Mouse (Mus musculus) spleen, adult 18-20 months (tissue): ENCODE measurements around the gene Il4i1.
"Not testable (repeated sequence)": the region's sequence is repeated elsewhere in the genome, so short reads cannot be mapped to it uniquely, and the experiment has no call there.

Source experiments
- DNase-seq, 2 experiments: peaks; one replicate each; pipeline ENCODE4 v3.0.0; 2022; ENCODE audit warnings: mixed read lengths in 2 of 2

Gene Il4i1

DNA sequence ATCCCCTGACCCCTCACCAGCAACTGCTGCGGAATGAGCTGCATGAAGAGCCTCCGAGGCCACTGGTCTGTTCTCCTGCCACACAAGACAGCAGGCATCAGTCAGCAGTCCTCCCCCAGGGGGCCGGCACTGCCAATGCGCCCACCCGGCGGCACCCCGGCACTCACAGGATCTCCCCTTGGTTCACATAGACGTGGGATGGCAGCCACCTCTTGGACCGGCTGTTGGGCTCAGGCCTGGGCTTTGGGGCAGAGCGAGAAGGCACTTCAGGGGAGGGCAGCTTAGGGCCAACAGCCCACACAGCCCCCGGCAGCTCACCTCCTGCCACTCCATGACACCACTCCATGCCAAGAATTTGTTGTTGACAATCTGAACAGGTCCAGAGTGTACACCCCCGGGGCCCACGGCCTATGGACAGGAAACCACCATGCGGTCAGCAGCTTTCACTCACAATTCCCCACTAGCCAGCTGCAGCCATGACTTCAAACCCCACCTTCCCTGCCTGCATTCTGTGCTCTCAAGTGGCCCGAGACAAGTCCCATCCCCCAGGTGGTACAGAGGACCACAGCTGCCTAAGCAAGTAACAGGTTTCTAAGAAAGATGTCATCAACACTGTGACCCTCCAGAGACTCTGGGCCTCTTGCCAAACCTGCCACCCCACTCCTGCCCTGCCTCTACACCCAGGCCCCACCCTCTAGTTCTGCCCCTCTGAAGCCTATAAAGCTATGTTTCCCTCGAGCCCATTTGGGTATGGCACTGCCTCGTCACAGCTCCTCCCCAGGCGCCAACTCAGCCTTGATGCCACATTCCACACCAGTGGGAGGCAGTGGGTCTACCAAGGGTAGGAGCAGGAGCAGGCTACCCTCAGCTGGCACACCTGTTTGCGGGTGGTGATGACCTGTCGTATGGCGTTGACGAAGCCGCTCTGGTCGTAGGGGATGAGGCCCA, 48.7 kb downstream of the Il4i1 start:
- no peak for DNase-seq

DNA sequence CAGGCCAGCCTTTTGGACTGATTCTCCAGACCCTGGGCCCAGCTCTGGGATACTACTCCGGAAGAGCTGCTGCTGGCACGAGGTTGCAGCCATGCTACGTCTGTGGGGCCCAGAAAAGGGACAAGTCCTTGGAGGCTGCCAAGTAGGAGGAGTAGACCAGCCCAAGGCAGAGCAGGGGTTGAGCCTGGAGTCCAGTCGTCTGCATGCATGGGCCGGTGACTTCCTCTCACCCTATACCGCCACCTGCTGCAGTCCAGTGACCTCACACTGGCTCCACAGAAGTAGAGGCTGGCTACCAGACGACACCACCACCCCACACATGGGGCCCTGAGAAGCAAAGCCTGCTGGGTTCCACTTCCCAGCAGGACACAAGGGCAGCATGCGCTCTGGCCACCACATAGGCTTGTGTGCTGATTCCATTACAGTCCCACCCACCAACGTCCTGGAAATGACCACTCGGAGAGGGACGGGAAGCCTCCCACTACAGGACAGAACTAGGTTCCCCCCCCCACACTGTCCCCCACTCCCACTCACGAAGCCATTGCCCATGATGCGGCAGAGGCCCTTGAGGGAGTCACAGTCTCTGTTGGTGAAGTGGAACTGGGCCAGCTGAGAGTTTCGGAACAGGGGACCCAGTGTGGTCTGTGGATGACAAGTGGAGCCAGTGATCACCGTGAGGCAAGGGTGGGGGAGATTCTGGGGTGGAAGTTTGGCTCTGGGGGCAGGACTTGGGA, 50.3 kb downstream of the Il4i1 start:
- no peak for DNase-seq

DNA sequence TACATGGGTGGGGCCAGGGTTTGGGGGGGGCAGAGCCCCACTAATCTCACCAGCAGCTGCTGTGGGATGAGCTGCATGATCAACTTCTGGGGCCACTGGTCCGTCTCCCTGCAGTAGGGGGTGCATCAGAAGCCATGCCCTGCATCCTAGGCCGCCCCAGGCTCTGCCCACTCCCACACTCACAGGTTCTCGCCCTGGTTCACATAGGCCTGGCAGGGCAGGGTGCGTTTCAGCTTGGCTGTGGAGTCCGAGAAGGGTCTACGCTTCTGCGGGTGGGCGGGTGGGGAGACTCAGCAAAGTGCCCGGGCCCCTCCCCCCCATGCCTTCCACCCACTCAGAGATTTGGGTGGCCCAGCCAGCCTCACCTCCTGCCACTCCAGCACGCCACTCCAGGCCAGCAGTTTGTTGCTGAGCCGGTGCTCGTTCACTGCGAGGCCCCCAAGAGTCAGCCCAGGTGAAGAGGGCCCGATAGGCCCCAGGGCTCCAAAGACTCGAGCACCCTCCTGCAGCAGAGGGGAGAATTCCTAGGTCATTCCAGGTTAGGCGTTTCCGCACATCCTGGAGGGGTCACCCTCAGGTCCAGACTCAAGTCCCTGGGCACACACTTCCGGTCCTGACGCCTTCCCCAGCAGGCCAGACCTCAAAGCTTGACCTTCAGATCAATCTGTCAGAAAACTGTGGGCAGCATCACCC, 51.0 kb downstream of the Il4i1 start:
- no peak for DNase-seq

- DNase-seq, result no peak
Observed at GRCm38 (mm10) chr7:44867802-44868201, 51.6 kb downstream of the Il4i1 start.

- no peak for DNase-seq
Observed at GRCm38 (mm10) chr7:44868465-44868864, 52.3 kb downstream of the Il4i1 start.

DNA sequence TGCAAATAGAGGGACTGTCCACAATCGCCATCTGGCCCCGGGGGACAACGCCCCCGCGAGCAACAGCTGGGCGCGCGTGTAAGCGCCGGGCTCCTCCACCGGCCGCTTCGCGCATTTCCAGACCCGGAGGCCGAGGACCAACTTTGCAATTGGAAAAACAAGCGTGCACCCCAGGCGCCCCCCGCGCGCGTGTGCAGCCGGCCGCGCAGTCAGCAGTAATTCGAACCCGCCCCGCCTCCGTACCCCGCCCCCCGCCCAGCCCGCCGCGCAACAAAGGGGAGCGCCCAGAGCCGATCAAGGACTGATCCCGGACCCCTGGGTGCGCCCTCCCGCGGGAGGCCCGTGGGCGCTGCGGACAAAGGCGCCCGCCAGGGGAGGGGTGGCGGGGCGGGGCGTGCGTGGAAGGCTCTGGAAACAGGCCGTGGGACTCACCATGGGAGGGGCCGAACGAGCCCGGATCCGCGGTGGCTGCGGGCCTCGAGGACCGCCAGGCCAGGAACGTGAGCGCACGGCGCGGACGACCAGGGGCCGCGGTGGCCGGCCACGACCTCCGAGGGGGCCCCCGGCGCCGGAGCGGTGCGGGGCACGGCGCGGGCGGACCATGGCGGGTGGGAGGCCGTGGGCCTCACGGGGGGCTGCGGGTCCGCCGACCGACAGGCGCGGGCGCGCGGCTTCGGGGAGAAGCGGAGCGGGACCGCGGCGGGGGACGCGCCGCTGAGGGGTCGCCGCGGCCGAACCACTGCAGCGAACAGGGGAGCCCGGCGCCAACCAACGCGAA, 52.9 kb downstream of the Il4i1 start:
- peak; percentile 31 to 36 for DNase-seq

- DNase-seq, result peak; percentile 57 to 62
Observed at GRCm38 (mm10) chr7:44869697-44870528, 53.7 kb downstream of the Il4i1 start, which contains the start of gene Ptov1. TSS of gene Ptov1 (minus strand) at chr7:44869788.

DNA sequence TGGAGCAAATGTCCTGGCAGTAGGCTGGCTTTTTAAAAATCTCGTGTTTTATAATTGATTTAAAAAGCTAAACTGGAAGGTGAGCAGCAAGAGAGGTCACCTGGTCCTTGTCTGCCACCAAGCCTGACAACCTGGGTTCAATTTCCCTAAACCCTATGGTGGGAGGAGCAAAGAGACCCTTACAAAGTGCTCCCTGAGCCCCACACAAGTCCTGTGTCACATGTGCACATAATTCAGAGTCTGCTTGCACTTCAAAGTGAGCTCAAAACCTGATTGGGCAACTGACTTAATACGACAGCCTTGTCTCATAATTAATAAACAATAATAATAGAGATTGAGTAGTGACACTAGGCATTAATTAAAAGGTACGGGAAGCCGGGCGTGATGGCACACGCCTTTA, 54.4 kb downstream of the Il4i1 start:
- DNase-seq, result no peak

DNA sequence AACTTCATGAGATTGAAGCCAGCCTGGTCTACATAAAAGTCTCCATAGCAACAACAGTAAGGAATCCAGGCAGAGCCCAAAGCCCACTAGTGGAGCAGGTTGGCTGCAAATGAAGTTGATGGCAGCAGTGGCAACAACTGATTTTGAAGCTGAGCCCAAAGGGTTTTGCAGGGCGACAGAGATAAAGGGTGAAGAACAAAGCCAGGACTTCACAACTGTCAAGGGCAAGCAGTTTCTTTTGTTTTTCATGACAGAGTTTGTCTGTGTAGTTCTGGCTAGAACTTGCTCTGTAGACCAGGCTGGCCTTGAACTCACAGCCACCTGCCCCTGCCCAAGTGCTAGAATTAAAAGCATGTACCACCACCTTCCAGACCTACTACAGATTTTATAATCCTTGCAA, 55.0 kb downstream of the Il4i1 start:
- no peak for DNase-seq

- not testable (repeated sequence) for DNase-seq
Observed at GRCm38 (mm10) chr7:44871774-44872173, 55.6 kb downstream of the Il4i1 start.

GRCm38 (mm10) chr7:44877833-44878232, 61.6 kb downstream of the Il4i1 start:
- DNase-seq, result no peak

DNA sequence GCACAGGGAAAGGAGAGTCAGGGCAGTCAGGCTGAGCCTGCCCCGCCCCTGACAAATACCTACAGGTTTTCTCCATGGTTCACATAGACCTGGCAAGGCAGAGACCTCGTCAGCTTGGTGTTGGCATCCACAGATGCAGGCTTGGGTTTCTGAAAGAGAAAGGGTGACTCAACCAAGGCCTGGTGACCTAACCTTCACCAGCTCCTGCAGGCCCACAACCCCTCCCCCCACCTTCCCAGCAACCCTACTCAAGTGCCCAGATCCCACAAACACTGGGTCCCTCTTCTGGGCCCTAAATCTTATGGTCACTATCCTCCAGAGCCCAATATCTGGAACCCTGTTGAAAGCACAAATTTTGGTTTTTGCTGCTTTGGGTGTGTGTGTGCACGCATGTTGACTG, 66.8 kb downstream of the Il4i1 start:
- no peak for DNase-seq

DNA sequence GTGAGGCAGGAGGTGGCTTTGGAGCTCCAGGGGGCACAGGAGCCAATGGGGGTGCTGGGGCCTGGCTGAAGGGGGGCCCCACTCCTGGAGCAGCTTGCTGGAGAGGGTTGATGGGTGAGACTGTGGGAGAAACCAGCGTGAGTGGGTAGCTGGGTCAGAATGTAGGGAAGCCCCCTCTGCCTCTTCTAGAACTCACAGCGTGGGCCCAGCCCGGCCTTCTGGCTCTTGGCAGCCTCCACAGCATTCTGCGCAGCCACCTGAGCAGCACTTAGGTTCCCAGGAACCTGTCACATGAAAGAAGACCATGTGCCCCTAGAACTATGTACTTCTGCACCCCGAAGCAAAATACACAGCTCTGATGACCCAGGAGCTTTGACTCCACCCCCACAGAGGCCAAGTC, 68.5 kb downstream of the Il4i1 start:
- no peak for DNase-seq

DNA sequence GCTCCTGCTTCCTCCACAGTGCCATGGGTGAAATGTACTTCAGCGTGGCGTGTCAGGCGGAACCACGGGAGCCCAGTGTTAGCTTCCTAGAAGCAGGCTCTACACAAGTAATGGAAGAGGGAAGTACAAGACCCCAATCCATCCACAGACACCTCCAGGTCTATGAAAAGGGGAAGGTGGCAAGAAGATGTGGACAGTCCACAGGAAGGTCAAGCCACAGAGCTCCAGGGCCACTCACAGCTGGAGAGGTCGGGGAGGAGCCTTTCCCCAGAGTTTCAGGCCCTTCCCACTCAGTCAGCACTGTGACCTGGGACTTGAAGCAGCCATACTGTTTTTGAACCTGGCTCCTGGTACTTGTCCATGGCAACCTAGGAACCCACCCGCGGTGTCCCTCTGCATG, 70.8 kb downstream of the Il4i1 start:
- no peak for DNase-seq

GRCm38 (mm10) chr7:44888256-44889105, 72.3 kb downstream of the Il4i1 start:
- no peak for DNase-seq

DNA sequence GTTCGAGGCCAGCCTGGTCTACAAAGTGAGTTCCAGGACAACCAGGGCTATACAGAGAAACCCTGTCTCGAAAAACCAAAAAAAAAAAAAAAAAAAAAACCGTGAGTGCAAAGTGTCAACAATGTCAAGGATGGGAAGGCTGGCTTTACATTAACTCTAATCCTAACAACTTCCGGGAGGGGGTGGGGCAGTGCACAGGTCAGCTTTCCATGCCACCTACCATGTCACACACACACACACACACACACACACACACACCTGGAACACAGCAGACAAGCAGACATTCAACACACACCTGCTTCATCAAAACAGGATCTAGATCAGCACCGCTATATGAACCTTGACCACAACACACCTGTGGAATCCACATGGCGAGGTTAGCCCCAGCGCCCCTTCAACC, 74.0 kb downstream of the Il4i1 start:
- DNase-seq, result no peak
